Mouse (Mus musculus) lung, postnatal 4 days (tissue): Measurements from ENCODE around the gene Olfr813.
"Not testable (repeated sequence)": the region's sequence is repeated elsewhere in the genome, so short reads cannot be mapped to it uniquely, and the experiment has no call there.

Experiments used
- DNase-seq, 2 experiments: peaks; one replicate each; pipeline ENCODE4 v3.0.0; 2021

Olfr813 gene

DNA sequence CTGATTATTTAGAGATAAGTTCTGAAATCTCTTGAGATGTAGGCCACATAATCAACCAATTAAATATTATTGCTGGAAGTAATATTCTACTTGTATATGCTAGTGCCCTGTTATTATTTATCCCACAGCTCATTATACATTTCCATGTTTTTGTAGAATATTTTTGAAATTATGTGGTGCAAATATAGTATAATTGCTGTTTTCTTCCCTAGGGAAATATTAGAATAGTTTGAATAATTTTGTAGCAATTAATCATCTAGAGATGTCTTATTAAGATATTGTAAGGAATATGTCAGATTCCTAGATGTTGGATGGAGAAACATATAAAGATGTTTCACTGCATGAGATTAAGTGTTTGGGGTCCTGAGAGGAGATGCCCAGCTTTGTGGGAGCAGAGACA, at the start of gene Olfr813:
Gene Olfr813, plus strand, starts transcription at position 301 of the 400 bp plus-strand sequence.
- DNase-seq = no peak

DNA sequence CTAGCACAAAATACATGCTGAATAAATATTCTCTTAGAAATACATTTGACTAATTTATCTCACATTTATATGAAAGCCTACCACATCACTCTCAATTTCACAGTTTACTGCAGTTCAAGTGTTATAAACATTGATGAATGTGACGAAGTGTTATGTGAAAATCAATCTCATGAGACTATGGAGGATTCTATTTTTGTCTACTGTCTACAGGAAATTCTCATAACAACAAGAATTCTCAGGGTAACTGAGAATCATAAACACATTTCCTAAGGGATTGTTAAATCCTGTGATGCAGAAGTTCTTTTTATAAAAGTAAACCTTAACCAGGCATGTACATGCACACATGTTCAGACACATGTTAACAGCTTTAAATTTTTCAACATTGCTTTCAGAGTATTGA, 9.2 kb upstream of the Olfr813 start, which contains the start of gene Olfr812:
Gene Olfr812, minus strand, starts transcription at position 101 of the 400 bp plus-strand sequence.
- DNase-seq = no peak

DNA sequence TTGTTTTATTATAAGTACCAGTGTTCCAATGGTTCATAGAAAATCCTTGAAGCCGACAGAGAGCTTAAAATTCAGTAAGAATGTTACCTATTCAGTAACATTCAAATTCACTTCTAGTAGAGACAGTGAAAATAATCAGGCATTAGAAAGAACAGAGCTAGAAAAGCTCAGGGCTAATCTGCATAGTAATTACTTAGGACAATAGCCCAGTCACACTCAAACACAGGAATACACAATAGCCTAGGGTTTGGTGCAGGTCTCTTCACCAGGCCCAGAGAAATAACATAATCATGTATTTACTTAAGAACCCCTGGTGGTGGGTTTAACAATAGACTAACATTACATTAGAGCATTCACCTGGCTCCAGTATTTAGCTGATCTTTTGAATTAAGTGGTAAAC, 7.8 kb upstream of the Olfr813 start:
- DNase-seq = no peak

DNA sequence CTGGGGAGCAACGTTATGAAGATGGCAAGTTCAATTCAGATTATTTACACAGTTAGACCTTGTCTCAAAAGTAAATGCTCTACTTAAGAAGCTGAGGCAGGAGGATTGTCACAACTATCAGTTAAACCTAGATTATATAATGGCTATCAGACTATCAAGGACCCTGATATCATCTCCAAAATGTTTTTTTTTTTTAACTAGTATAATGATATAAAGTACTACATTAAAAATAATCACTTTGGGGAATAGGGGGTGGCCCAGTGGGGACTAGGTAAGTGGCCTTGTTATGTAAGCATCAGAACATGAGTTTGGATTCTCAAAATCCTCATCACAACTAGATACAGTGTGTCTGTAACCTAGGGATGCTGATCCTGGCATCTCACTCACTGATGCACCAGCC, 24.6 kb downstream of the Olfr813 start, which contains the start of gene Olfr814:
Gene Olfr814, minus strand, starts transcription at position 101 of the 400 bp plus-strand sequence.
- not testable (repeated sequence) for DNase-seq

DNA sequence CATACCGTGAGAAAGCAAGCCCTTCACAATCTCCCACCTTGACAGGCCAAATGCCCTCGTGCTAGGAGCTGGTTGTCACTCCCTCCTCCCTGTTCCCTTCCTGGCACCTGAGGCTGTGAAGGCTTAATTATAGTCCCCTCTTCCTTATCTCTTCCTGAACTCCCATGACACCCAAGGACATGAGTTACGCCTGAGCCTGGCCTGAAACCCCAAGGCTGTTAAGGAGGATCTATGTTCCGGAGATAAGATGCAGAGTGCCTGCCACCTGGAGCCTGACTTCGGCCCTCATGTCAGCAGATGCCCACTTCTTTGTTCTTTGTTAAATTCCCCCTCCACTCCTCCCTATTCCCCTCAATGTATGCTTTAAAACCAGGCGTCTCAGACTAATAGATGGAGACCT, 30.3 kb downstream of the Olfr813 start:
- not testable (repeated sequence) for DNase-seq

DNA sequence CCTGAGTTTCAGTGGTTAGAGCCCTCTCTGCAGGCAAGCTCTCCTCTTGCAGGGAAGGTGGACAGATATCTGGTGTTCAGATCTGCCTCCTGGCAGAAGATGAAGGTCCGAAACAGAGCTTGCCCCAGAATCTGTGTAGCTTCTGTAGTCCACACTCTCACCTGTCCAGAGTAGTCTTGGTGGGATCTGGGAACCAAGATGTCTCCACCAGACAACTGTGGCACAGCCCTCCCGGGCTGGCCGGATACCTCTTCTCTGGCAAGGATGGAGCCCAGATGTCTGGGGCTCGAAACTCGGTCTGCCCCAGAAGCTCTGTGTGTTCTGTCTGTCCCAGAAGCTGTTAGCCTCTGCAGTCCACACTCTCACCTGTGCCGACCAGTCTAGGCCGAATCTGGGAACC, 30.8 kb downstream of the Olfr813 start:
- no peak for DNase-seq

DNA sequence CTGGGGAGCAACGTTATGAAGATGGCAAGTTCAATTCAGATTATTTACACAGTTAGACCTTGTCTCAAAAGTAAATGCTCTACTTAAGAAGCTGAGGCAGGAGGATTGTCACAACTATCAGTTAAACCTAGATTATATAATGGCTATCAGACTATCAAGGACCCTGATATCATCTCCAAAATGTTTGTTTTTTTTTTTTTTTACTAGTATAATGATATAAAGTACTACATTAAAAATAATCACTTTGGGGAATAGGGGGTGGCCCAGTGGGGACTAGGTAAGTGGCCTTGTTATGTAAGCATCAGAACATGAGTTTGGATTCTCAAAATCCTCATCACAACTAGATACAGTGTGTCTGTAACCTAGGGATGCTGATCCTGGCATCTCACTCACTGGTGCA, 50.6 kb downstream of the Olfr813 start, which contains the start of gene Olfr815:
Gene Olfr815, minus strand, starts transcription at position 101 of the 400 bp plus-strand sequence.
- DNase-seq = not testable (repeated sequence)
